Mouse (Mus musculus): ENCODE data around the gene Kmt2e. TPM values are rescaled to one million over a fixed set of nuclear protein-coding genes. Genes with fewer than 3 reads are reported as not detected.

Gene Kmt2e
- total and polyA plus RNA-seq, 3 experiments, result 16.2 to 75.6 (median 29.3) TPM

- TF ChIP-seq POLR2A (IDR thresholded peaks at IDR 0.05; ENCODE audit: control insufficient read depth in 1 of 2, insufficient read depth in 1 of 2, low read depth in 1 of 2, low read length in 2 of 2, poor library complexity in 1 of 2), result peak; percentile 25 to 56; a peak in 1 of 4 replicates
- TF ChIP-seq MAFK (IDR thresholded peaks at IDR 0.05; ENCODE audit: borderline replicate concordance, low read depth, low read length), result no peak
- peak; percentile 57 for TF ChIP-seq HCFC1 (IDR thresholded peaks at IDR 0.05; ENCODE audit: low read depth, low read length)
- peak; percentile 79 for TF ChIP-seq MXI1 (IDR thresholded peaks at IDR 0.05; ENCODE audit: low read depth, low read length)
- TF ChIP-seq MAX (IDR thresholded peaks at IDR 0.05; ENCODE audit: low read length), result peak; percentile 71
- peak; percentile 19 for TF ChIP-seq SMC3 (IDR thresholded peaks at IDR 0.05; ENCODE audit: low read depth, low read length)
- TF ChIP-seq TCF12 (IDR thresholded peaks at IDR 0.05; ENCODE audit: low read depth, low read length), result peak; percentile 68
- peak; percentile 80; the same call in 1 of the 2 replicates for TF ChIP-seq CHD1 (IDR thresholded peaks at IDR 0.05; ENCODE audit: low read depth, low read length)
- TF ChIP-seq NELFE (IDR thresholded peaks at IDR 0.05; ENCODE audit: low read depth, low read length), result peak; percentile 56
- TF ChIP-seq GABPA (IDR thresholded peaks at IDR 0.05; ENCODE audit: low read depth, low read length), result no peak; the same call in 1 of the 2 replicates
- TF ChIP-seq CTCF (IDR thresholded peaks at IDR 0.05 in 2 of 3, conservative IDR thresholded peaks at IDR 0.05 in 1 of 3; ENCODE audit: control insufficient read depth in 1 of 3, insufficient read depth in 1 of 3, low read depth in 2 of 3, low read length in 3 of 3, poor library complexity in 1 of 3, severe bottlenecking in 1 of 3), result no peak
- no peak for TF ChIP-seq UBTF (IDR thresholded peaks at IDR 0.05; ENCODE audit: borderline replicate concordance, insufficient read depth, low read depth, low read length)
- TF ChIP-seq CHD2 (IDR thresholded peaks at IDR 0.05; ENCODE audit: low read length), result no peak
- no peak for TF ChIP-seq MEF2A (IDR thresholded peaks at IDR 0.05; ENCODE audit: extremely low read depth, insufficient replicate concordance, low read depth, low read length, poor library complexity, severe bottlenecking)
- TF ChIP-seq USF1 (IDR thresholded peaks at IDR 0.05; ENCODE audit: low read depth, low read length), result no peak
- TF ChIP-seq RAD21 (IDR thresholded peaks at IDR 0.05; ENCODE audit: low read depth, low read length), result no peak
- TF ChIP-seq POLR2AphosphoS5 (IDR thresholded peaks at IDR 0.05; ENCODE audit: borderline replicate concordance, low read depth, low read length), result no peak
Observed at GRCm38 (mm10) chr5:23386562-23387312, 47.5 kb upstream of the Kmt2e start (continued).

GRCm38 (mm10) chr5:23387313-23387666 is 47.0 kb upstream of the Kmt2e start:
- no peaks in the 10 kb centered on the region for H3K79me2 ChIP-seq (ENCODE audit: control insufficient read depth, insufficient read depth, low read length, poor library complexity)
- H3K9me3 ChIP-seq (replicated peaks; ENCODE audit: insufficient read depth, low read length), result no peaks in the 10 kb centered on the region
- H3K9ac ChIP-seq (ENCODE audit: control insufficient read depth, low read depth, low read length, poor library complexity, severe bottlenecking), result peak overlapping the region; percentile 16; the same call in 1 of the 2 replicates
- peak overlapping the region; percentile 51 to 80; a peak in 3 of 4 replicates for H3K4me3 ChIP-seq (ENCODE audit: control insufficient read depth in 1 of 2, insufficient read depth in 1 of 2, low read depth in 2 of 2, low read length in 2 of 2)
- H3K36me3 ChIP-seq (ENCODE audit: control insufficient read depth in 1 of 2, insufficient read depth in 2 of 2, low read length in 2 of 2), result peaks cover 0 to 4% of the 10 kb centered on the region in 2 experiments; a peak in 2 of 4 replicates
- peak overlapping the region; percentile 93 for H3K27ac ChIP-seq (ENCODE audit: control insufficient read depth, low read depth, low read length)
- peaks cover 1 to 3% of the 10 kb centered on the region in 2 experiments; a peak in 2 of 4 replicates for H3K27me3 ChIP-seq (ENCODE audit: control insufficient read depth in 1 of 2, insufficient read depth in 2 of 2, low read length in 2 of 2)
- peaks cover 0 to 8% of the 10 kb centered on the region in 2 experiments; a peak in 1 of 4 replicates for H3K4me1 ChIP-seq (ENCODE audit: control insufficient read depth in 1 of 2, insufficient read depth in 2 of 2, low read length in 2 of 2)
- no peak for DNase-seq (ENCODE audit: low read depth, low spot score)
- TF ChIP-seq HCFC1 (IDR thresholded peaks at IDR 0.05; ENCODE audit: low read depth, low read length) (no peak), KAT2A (conservative IDR thresholded peaks at IDR 0.05; ENCODE audit: low read depth, low read length) (no peak), POLR2A (IDR thresholded peaks at IDR 0.05; ENCODE audit: control insufficient read depth in 1 of 2, insufficient read depth in 1 of 2, low read depth in 1 of 2, low read length in 2 of 2, poor library complexity in 1 of 2) (no peak), USF1 (IDR thresholded peaks at IDR 0.05; ENCODE audit: low read depth, low read length) (no peak)
